Mouse (Mus musculus) liver, embryonic 15.5 days (tissue): ENCODE data around the gene Slco3a1. TPM values are rescaled to one million over a fixed set of nuclear protein-coding genes. Genes with fewer than 3 reads are reported as not detected.

ENCODE experiments used
- ATAC-seq: fragments of 200-750 bp; cut with Nextera tagmentation; 2 replicates; pipeline ENCODE4 v1.8.0; 2017; ENCODE audit warnings: moderate number of reproducible peaks, mild to moderate bottlenecking, moderate library complexity; ENCODE audit not compliant: insufficient read depth
- H3K27ac ChIP-seq: fragments of 300-500 bp; sonication (generic); replicated peaks from 2 replicates; pipeline ENCODE4 v1.5.1; 2015; ENCODE audit warnings: mild to moderate bottlenecking, inconsistent platforms
- H3K27me3 ChIP-seq: fragments of 300-500 bp; sonication (generic); 2 replicates; pipeline ENCODE4 v1.6.1; 2015; ENCODE audit warnings: mild to moderate bottlenecking, inconsistent platforms
- H3K36me3 ChIP-seq: fragments of 300-500 bp; sonication (generic); replicated peaks from 2 replicates; pipeline ENCODE4 v1.6.1; 2015; ENCODE audit warnings: moderate library complexity, mild to moderate bottlenecking, inconsistent platforms
- H3K4me1 ChIP-seq: fragments of 300-500 bp; sonication (generic); replicated peaks from 2 replicates; pipeline ENCODE4 v1.6.1; 2015; ENCODE audit warnings: inconsistent platforms
- H3K4me2 ChIP-seq: fragments of 300-500 bp; sonication (generic); 2 replicates; pipeline ENCODE4 v1.6.1; 2015; ENCODE audit warnings: moderate library complexity, mild to moderate bottlenecking, inconsistent platforms
- H3K4me3 ChIP-seq: fragments of 300-500 bp; sonication (generic); replicated peaks from 2 replicates; pipeline ENCODE4 v1.5.1; 2015; ENCODE audit warnings: mild to moderate bottlenecking, inconsistent platforms
- H3K9ac ChIP-seq: fragments of 300-500 bp; sonication (generic); 2 replicates; pipeline ENCODE4 v1.6.1; 2015; ENCODE audit warnings: moderate library complexity, mild to moderate bottlenecking, inconsistent platforms
- H3K9me3 ChIP-seq: fragments of 300-500 bp; sonication (generic); replicated peaks from 2 replicates; pipeline ENCODE4 v1.6.1; 2016; ENCODE audit warnings: inconsistent platforms
- WGBS: fragments of 180-500 bp; shearing (Covaris S2); methylation state at CpG from one replicate; pipeline ENCODE4 v1.1.7; 2015; ENCODE audit warnings: mixed read lengths; ENCODE audit not compliant: insufficient replicate concordance; 5-methylcytosine and 5-hydroxymethylcytosine counted together
- polyA plus RNA-seq: library from polyadenylated mRNA; unstranded; fragments of >200 nt; fragmentation: Nextera tagmentation; extraction: Ambion mirVana; gene quantifications from 2 replicates; pipeline ENCODE4 v1.2.1, GENCODE M21; 2015

Gene Slco3a1
- polyA plus RNA-seq, 1 experiment from 2014 or later: 1.2 TPM

- 49% methylated on average over 7 of the region's 7 CpGs for WGBS
- H3K4me2 ChIP-seq: no peak overlapping the region
- H3K36me3 ChIP-seq: no peaks in the 10 kb centered on the region
- no peak for ATAC-seq
- H3K4me3 ChIP-seq: no peak overlapping the region
- H3K9ac ChIP-seq: no peak overlapping the region
- H3K4me1 ChIP-seq: no peaks in the 10 kb centered on the region
- H3K27ac ChIP-seq: no peak overlapping the region
- H3K9me3 ChIP-seq: no peaks in the 10 kb centered on the region
- no peaks in the 10 kb centered on the region for H3K27me3 ChIP-seq
These were observed 187.2 kb downstream of the Slco3a1 start for GRCm38 (mm10) chr7:74367350-74367749.

- Histone ChIP-seq H3K9ac (no peak overlapping the region), H3K36me3 (no peaks in the 10 kb centered on the region), H3K27ac (no peak overlapping the region), H3K4me3 (no peak overlapping the region), H3K27me3 (no peaks in the 10 kb centered on the region), H3K9me3 (no peaks in the 10 kb centered on the region), H3K4me1 (no peaks in the 10 kb centered on the region), H3K4me2 (no peak overlapping the region)
- ATAC-seq: no peak
- 43% methylated on average over 4 of the region's 4 CpGs for WGBS
These were observed 189.0 kb downstream of the Slco3a1 start for GRCm38 (mm10) chr7:74365623-74366022.

GRCm38 (mm10) chr7:74364956-74365355 lies 189.6 kb downstream of the Slco3a1 start:
- Histone ChIP-seq H3K4me2 (no peak overlapping the region), H3K36me3 (no peaks in the 10 kb centered on the region), H3K27ac (no peak overlapping the region), H3K4me3 (no peak overlapping the region), H3K4me1 (no peaks in the 10 kb centered on the region), H3K9ac (no peak overlapping the region), H3K27me3 (no peaks in the 10 kb centered on the region), H3K9me3 (no peaks in the 10 kb centered on the region)
- WGBS: 73% methylated on average over 3 of the region's 3 CpGs
- ATAC-seq: no peak

- no peak overlapping the region for H3K4me3 ChIP-seq
- no peaks in the 10 kb centered on the region for H3K36me3 ChIP-seq
- no peak overlapping the region for H3K27ac ChIP-seq
- H3K4me2 ChIP-seq: no peak overlapping the region
- WGBS: 27% methylated on average over 2 of the region's 2 CpGs
- no peaks in the 10 kb centered on the region for H3K27me3 ChIP-seq
- ATAC-seq: no peak
- no peaks in the 10 kb centered on the region for H3K9me3 ChIP-seq
- H3K4me1 ChIP-seq: no peaks in the 10 kb centered on the region
- H3K9ac ChIP-seq: no peak overlapping the region
These were observed 191.1 kb downstream of the Slco3a1 start for GRCm38 (mm10) chr7:74363440-74363839.

- H3K9me3 ChIP-seq: no peaks in the 10 kb centered on the region
- no peak overlapping the region for H3K27ac ChIP-seq
- no peak overlapping the region for H3K9ac ChIP-seq
- H3K27me3 ChIP-seq: no peaks in the 10 kb centered on the region
- no peak overlapping the region for H3K4me3 ChIP-seq
- H3K4me1 ChIP-seq: no peaks in the 10 kb centered on the region
- ATAC-seq: no peak
- no peak overlapping the region for H3K4me2 ChIP-seq
- H3K36me3 ChIP-seq: no peaks in the 10 kb centered on the region
- WGBS: 49% methylated on average over 2 of the region's 2 CpGs
These were observed 192.9 kb downstream of the Slco3a1 start for GRCm38 (mm10) chr7:74361677-74362076.

- no peak overlapping the region for H3K9ac ChIP-seq
- no peak for ATAC-seq
- no peaks in the 10 kb centered on the region for H3K9me3 ChIP-seq
- no peaks in the 10 kb centered on the region for H3K27me3 ChIP-seq
- H3K27ac ChIP-seq: no peak overlapping the region
- no peak overlapping the region for H3K4me2 ChIP-seq
- no peak overlapping the region for H3K4me3 ChIP-seq
- no peaks in the 10 kb centered on the region for H3K36me3 ChIP-seq
- H3K4me1 ChIP-seq: no peaks in the 10 kb centered on the region
These were observed 197.6 kb downstream of the Slco3a1 start for GRCm38 (mm10) chr7:74357027-74357426.

- Histone ChIP-seq H3K36me3 (no peaks in the 10 kb centered on the region), H3K4me3 (no peak overlapping the region), H3K9ac (no peak overlapping the region), H3K4me1 (no peaks in the 10 kb centered on the region), H3K9me3 (no peaks in the 10 kb centered on the region), H3K4me2 (no peak overlapping the region), H3K27me3 (no peaks in the 10 kb centered on the region), H3K27ac (no peak overlapping the region)
- 45% methylated on average over 8 of the region's 8 CpGs for WGBS
- ATAC-seq: no peak
These were observed 199.9 kb downstream of the Slco3a1 start for GRCm38 (mm10) chr7:74354527-74355256.

GRCm38 (mm10) chr7:74353707-74354468 lies 200.7 kb downstream of the Slco3a1 start:
- Histone ChIP-seq H3K27me3 (no peaks in the 10 kb centered on the region), H3K4me3 (no peak overlapping the region), H3K4me1 (no peaks in the 10 kb centered on the region), H3K9ac (no peak overlapping the region), H3K9me3 (no peaks in the 10 kb centered on the region), H3K36me3 (no peaks in the 10 kb centered on the region), H3K4me2 (no peak overlapping the region), H3K27ac (no peak overlapping the region)
- 72% methylated on average over 13 of the region's 13 CpGs for WGBS
- ATAC-seq: no peak

GRCm38 (mm10) chr7:74353240-74353639 lies 201.3 kb downstream of the Slco3a1 start:
- WGBS: 81% methylated on average over 7 of the region's 7 CpGs
- H3K27me3 ChIP-seq: no peaks in the 10 kb centered on the region
- no peak overlapping the region for H3K9ac ChIP-seq
- H3K4me2 ChIP-seq: no peak overlapping the region
- H3K4me1 ChIP-seq: no peaks in the 10 kb centered on the region
- ATAC-seq: no peak
- no peak overlapping the region for H3K4me3 ChIP-seq
- H3K9me3 ChIP-seq: no peaks in the 10 kb centered on the region
- H3K27ac ChIP-seq: no peak overlapping the region
- no peaks in the 10 kb centered on the region for H3K36me3 ChIP-seq

- ATAC-seq: no peak
- Histone ChIP-seq H3K36me3 (no peaks in the 10 kb centered on the region), H3K4me3 (no peak overlapping the region), H3K9ac (no peak overlapping the region), H3K4me1 (no peaks in the 10 kb centered on the region), H3K9me3 (no peaks in the 10 kb centered on the region), H3K4me2 (no peak overlapping the region), H3K27me3 (no peaks in the 10 kb centered on the region), H3K27ac (no peak overlapping the region)
- 80% methylated on average over 7 of the region's 7 CpGs for WGBS
These were observed 206.2 kb downstream of the Slco3a1 start for GRCm38 (mm10) chr7:74348318-74348890.

GRCm38 (mm10) chr7:74347026-74347425 lies 207.6 kb downstream of the Slco3a1 start:
- ATAC-seq: no peak
- no peak overlapping the region for H3K9ac ChIP-seq
- no peak overlapping the region for H3K4me2 ChIP-seq
- H3K36me3 ChIP-seq: no peaks in the 10 kb centered on the region
- 74% methylated on average over 9 of the region's 9 CpGs for WGBS
- no peak overlapping the region for H3K27ac ChIP-seq
- H3K4me3 ChIP-seq: no peak overlapping the region
- no peaks in the 10 kb centered on the region for H3K9me3 ChIP-seq
- H3K27me3 ChIP-seq: no peaks in the 10 kb centered on the region
- no peaks in the 10 kb centered on the region for H3K4me1 ChIP-seq
